Mouse (Mus musculus): ENCODE data around the gene Prkag2.
A peak's percentile ranks its signal among the peaks of the same experiment; 100 is the strongest.
"Not testable (repeated sequence)": the region's sequence is repeated elsewhere in the genome, so short reads cannot be mapped to it uniquely, and the experiment has no call there.

Gene Prkag2

DNA sequence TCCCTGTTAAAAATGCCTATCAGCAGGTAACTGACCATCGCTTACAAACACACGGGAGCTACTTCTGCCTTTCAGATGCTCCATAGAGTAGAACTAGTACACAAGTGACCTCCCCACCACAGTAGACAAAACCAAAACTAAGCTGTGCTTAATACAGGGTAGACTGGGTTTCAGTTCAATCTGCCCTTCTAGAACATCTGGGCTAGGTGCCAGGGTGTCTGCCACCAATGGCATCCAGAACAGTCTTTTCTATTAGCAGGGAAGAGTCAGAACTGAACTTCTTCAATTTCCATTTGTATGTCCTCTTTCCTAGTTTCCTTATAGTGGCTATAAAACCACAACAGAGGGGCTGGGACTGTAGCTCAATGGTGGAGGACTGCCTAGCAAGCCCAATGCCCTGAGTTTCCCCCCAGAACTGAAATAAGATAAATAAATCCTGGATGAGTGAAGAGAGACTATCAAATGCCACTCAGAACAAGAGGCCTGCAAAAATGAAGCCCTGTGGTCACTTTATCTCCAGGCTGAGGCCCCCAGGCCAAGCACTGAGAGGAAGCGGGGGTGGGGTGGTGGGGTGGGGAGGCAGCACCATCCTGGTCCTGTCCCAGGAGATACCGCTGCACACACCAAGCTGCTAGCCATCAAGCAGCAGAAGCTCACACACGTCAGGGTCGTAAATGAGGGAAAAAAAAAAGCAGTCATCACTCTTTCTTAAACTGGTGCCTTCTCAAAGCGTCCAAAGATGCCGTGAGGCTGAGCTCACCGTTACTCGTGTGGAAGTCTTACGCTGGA is 222.4 kb downstream of the Prkag2 start:
- no peak for DNase-seq (ENCODE audit: low read depth in 2 of 2, low spot score in 2 of 2)

DNA sequence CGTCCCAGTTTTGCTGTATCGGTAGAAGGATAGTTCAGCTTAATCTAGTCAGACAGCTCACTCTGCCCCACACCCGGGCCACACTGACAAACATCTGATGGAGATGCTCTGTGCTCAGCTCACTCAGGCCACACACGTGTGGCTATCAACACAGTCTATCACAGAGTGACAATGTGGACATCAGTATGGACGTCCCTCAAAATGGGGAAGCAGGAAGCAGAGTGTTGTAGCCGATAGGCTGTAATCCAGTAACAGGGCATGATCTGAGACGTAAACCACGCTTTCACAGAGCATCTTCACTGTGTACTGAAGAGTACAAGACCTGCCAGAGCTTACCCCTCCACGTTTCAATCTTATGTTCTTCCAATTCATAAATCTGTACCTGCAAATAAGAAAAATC is 223.8 kb downstream of the Prkag2 start:
- DNase-seq (ENCODE audit: low read depth in 2 of 2, low spot score in 2 of 2), result no peak

DNA sequence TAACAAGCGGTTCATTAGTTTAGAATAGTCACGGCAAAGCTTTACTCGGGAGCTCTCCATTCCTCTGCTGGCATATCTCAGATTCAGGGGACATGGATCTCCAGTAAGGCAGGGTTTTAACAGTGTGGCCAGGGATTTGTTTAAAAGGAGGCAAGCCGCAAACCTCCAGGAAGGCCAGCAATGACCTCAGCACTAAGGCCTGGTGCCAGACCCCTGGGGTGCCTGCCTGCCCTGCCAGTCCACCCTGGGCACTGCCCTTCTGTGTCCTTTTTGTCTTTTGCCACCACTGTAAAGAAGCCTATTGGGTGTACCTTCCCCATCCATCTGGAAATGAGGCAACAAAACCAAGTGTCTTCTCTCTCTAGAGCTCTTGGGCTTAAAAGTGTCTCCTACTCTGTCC is 226.3 kb downstream of the Prkag2 start:
- DNase-seq (ENCODE audit: low read depth in 2 of 2, low spot score in 2 of 2), result no peak

DNA sequence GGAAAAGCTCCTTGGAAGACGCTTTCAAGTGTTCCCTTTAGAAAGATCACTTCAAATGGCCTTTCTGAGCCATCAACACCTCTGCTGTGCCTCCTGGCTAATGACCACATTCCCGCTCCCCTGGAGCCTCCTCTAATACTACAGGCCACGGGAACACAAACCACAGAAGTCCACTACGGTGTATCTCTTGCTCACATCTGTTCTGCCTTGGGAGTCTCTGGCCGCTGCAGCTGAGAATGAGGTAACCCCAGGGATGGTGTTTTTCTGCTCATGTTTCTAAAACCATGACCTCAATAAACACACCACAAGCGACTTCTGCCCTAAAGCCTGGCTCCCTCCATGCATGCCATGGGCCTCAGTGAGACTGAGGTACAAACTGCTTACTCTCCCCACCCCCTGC is 227.2 kb downstream of the Prkag2 start:
- no peak for DNase-seq (ENCODE audit: low read depth in 2 of 2, low spot score in 2 of 2)

DNA sequence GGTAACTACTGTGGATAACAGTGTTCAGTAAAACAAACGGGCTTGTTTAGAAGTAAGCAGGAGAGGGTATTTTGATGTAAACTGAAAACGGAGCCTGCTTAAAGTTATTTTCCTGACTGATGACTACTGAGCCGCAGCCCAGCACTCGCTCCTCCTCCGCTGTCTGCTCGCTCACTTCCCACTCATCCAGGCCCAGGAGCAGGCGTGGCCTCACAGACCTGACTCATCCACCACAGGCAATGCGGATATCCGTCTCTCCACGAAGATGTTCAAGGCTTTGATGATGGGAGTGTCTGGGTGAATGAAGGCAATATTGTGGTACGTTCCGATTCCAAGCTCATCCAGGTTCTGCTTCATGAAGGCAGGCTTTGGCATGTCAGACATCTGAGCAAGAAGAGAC is 229.2 kb downstream of the Prkag2 start:
- peak in 1 of 2 experiments; percentile 11 for DNase-seq (ENCODE audit: low read depth in 2 of 2, low spot score in 2 of 2)

DNA sequence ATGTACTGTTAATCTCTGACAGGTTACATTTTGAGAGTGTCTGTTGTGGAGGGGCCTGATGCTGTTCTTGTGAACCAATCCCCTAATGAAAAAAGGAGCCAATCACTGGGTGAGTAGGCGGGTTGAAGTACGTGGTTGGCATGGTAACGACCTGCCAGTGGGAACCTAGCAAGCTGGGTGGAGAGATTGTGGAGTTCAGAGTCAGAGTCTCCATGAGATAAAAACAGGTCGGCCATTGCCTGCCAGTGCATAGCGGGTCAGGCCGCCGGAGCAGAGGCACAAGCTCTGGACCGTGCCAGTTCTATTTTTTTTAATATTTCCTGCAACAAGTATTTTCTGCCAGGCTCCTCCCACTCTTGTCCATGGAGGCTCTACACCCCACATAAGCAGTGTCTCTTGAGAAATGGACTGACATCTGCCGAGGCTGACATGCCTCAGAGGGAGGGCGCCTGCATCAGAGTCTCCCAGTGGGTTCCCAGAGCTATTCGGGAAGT is 230.6 kb downstream of the Prkag2 start:
- no peak for DNase-seq (ENCODE audit: low read depth in 2 of 2, low spot score in 2 of 2)

DNA sequence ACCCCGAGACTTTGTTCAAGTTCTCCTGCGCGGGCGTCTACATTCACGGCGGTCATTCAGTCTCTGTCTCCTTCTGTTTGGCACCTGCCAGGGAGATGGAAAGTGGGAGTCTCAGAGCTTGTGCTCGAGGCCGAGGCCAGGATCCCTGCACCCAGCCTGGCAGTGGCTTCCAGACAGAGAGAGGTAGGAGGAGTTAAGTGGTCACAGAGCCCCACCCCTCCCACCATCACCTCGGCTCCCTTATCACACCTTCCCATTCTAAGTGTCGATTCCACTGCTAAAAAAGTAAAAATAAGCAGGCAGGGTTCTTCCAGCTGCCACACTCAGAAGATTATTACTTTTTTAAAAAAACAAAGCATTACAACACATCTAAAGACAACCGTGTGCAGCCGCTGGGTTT is 236.6 kb downstream of the Prkag2 start:
- DNase-seq (ENCODE audit: low read depth in 2 of 2, low spot score in 2 of 2), result no peak

DNA sequence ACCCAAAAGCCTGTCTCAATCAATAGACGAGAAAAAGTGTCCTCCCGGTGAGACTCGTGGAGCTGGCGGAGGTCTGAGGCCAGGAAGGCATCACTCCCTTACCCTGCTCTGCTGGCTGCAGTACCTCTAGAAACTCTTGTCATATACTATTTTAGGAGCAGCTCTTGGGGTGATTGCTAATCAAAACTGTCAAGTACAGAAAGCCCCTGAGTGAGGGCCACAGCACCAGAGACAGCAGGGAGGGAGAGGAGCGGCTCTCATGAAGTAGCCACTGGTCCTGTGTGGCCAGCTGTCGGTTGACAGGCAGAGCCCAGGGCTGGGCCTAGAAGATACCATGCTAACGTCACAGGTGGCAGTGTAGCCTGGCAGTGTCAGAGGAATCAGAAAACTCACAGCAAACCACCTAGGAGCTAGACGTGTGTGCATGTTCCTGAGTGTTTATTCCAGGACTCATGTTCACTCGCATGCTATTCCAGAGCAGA is 239.0 kb downstream of the Prkag2 start:
- DNase-seq (ENCODE audit: low read depth in 2 of 2, low spot score in 2 of 2), result no peak

DNA sequence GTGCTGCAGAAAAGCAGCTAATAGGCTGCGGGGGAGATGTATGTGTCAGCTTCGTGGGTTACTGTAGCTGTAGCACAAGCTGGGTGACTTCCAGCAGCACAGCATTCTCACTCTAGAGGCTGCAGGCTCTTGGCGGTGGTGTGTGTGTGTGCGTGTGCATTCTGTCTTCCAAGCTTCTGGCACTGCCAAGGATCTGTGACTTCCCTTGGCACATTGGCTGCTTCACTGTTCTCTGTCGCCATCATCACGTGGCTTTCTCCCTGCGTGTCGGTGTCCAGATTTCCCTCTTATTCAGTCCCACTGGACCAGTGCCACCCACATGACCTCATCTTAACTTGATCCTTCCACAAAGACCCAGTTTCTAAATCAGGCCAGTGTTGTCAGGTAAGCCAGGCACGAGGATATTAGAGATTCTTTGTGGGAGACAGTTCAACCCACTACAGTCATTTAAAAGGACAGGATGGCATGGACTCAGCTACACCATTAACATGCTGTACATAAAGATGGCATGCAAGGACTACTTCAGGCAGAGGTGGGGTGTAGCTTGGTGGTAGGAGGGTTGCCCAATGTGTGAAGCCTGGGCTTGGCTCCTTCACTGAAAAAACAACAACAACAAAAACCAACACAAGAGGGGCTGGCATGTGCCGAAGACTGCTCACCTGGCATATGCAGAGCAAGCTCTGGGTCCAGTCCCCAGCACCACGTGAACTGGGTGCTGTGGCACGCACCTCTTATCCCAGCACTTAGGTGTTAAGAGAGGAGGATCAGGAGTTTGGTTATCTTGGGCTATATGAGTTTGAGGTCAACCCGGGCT is 239.6 kb downstream of the Prkag2 start:
- DNase-seq (ENCODE audit: low read depth in 2 of 2, low spot score in 2 of 2), result no peak

DNA sequence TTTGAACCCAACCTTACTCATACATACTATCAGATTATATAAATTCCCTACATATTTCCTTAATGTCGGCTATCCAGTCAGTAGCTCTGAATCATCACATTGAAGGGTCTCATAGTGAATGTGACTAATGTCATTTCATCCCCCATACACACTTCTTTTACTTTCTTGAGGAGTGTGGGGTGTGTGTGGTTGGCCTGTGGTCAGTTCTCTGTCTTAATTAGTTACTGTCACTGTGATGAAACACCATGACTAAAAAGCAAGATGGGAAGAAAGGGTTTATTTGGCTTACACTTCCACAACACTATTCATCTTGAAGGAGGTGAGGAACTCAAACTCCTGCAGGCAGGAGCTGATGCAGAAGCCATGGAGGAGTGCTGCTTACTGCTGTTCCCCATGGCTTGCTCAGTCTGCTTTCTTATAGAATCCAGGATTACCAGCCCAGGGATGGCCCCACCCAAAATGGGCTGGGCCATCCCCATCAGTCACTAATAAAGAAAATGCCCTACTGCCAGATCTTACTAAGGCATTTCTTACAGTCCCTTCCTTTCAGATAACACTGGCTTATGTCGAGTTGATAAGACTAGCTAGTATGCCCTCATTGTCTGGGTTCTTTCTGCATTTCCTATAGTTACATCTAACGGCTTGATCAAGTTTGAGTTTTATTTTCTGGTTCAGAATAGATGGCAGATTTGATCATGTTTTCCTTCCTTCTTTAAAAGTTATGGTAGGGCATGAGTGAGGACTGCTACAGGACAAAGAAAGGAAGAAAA is 240.5 kb downstream of the Prkag2 start:
- DNase-seq (ENCODE audit: low read depth in 2 of 2, low spot score in 2 of 2), result no peak

DNA sequence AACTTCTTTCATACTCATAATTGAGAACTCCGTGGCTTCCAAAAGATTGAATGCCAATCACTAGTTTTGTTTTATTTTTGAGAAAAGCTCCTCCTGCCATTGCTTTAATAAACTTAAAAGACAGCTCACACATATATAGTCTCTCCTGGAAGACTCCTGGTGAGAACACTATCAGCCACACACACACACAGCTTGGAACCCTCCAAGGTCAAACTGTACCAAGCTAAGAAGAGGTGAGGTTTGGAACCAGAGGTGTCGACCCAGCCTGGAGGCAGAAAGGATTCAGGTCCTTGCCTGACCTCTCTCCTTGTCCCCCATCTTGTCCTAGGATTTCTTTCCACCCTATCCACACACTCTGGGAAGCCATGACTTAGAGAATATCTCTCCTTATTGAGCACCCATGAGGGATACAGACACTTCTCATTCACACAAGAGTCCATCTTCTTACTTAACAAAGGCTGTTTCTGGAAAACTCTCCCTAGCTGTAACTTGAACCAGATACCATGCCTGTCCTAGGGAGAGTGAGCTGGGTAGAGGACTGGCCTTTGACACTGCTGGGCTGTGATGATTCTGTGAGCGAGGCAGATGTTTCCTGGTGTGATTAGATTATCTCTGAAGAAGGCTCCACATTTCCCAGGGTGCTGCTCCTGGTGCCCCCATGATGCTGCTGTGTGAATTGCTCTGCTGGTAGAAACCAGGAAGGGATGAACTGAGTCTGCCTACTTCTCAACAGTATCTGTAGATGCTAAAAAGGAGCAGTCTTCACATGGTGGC is 245.4 kb downstream of the Prkag2 start:
- DNase-seq (ENCODE audit: low read depth in 2 of 2, low spot score in 2 of 2), result no peak

DNA sequence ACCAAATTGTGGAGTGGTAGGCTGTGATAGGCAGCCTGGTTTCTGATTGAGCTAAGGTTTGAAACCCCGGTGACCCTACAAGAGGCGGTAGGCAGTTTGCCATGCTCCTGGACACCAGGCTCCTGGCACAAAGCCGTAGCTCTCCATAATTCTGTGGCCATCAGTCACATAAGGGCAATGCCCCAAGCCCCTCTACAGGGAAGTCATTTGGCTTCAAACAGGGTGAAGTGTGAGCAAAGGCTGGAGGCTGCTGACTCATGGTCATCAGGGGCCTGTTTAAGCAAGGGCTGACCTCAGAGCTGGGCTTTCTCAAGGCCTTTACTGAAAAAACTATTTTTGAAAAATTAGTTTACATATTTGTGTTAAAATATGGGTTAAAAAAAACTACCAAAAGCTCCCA is 246.2 kb downstream of the Prkag2 start:
- no peak for DNase-seq (ENCODE audit: low read depth in 2 of 2, low spot score in 2 of 2)

DNA sequence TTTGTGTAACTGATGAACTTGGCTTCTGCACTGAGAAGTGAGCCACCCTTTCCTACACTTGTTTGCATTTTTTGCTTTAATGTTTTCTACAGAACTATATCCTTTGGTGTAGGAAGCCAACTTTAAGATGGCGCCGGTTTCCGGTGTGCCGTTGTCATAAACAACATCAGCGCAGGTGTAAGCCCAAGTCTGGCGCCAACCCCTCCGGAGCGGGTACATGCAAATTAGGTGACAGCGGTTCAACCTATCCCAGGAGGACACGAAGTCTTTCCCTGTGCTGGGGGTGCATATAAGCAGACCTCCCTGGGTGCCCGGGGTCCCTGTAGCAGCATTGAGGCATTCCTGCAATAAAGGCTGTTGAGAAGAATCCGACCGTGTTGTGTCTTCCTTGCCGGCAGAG is 252.2 kb downstream of the Prkag2 start:
- DNase-seq (ENCODE audit: low read depth in 2 of 2, low spot score in 2 of 2), result not testable (repeated sequence)

DNA sequence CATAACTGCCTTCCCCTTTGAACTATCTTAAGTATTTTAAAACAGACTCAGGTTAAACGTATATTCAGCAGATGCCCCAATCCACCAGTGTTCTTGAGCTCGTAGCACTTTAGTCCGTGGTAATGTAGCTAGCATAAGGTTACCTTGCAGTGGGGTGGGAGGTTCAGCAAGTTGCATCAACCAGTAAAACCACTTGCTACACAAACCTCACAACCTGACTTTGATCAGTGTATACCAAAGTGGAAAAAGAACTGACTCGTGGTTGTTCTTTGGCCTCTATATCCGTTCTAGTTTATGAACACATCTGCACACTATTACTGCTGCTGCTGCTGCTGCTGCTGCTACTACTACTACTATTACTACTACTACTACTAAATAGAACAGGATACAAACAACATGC is 256.6 kb downstream of the Prkag2 start:
- no peak for DNase-seq (ENCODE audit: low read depth in 2 of 2, low spot score in 2 of 2)

DNA sequence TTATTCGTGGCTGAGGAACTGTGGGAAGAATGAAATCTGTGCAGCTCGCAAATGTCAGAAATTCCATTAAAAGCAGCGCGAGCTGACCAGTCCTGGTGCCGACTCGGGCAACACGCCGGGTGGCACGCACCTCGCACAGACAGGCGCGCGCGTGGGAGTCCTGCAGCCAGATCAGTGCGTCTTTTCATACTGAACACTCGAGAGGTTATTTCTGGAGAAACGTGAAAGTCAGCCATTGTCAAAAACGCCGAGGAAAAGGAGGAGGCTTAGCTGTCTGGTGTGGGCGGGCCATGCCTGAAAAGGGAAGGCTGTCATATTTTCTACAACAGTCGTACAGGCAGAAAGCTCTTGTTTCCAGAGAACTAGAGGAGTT is 257.4 kb downstream of the Prkag2 start:
- DNase-seq (ENCODE audit: low read depth in 2 of 2, low spot score in 2 of 2), result no peak

DNA sequence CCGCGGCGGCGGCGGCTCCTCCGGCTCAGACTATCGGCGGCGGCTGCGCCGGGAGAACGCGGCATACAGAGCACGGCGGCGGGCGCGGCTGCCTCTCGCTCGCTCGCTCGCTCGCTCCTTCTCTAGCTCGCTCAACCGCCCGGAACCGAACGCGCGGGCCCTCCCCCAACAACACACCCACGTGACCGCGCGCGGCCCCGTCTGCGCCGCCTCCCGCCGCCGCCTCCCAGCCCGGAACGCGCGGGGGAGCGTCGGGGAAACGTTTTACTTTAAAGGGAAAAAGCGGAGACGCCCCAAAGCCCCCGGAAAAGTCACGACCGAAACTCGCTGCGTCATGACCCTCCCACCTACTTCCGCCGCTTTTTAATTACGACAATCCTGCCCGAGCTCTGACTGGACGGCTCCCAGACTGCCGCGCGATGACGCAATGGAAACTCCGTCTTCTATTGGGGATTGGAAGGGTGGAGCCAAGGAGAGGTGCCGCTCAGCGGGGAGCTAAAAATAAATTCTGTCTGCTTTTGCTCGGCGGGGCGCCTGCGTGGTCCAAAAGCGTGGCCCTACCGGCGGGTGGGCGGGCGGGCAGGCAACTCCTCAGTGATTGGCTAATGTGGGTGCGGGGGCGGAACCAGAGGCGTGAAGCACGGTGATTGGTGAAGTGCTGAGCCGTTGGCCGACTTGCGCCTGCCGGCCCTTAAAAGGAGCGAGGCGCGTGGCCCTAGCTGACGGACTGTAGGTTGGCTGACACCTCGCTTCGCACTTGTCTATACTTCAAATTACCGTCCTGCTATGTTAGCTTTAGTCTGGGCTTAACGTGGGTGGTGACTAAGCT is 258.0 kb downstream of the Prkag2 start, which contains the start of gene Rheb:
Gene Rheb, minus strand, starts transcription at position 351 of the 829 bp plus-strand sequence.
- DNase-seq (ENCODE audit: low read depth in 2 of 2, low spot score in 2 of 2), result peak; percentile 98 to 99

DNA sequence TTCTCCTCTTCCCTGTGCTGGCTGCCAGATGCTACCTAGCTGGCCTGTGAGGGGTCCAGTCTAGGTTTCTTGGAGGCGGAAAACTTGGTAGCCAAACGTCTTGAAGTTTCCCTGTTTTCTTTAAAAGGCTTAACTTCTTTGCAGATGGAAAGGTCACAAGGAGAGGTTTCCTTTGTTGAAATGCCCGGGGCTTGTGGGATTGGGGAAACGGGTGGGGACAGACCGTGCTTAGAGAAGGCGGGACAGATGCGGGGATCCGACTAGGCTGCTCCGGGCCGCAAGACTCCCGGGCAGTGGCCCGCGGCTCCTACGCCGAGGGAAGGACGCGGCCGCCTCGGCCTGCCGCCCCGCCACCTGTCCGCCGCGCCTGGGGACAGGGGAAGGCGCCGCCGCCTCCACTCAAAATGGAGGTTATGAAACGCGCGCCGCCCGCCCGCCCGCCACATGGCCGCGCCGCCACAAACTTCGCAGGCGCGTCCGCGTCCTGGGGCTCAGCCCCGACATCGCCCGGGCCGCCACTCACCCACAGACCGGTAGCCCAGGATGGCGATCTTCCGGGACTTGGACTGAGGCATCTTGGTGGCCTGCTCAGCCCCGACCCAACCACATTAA is 258.7 kb downstream of the Prkag2 start:
- DNase-seq (ENCODE audit: low read depth in 2 of 2, low spot score in 2 of 2), result no peak

DNA sequence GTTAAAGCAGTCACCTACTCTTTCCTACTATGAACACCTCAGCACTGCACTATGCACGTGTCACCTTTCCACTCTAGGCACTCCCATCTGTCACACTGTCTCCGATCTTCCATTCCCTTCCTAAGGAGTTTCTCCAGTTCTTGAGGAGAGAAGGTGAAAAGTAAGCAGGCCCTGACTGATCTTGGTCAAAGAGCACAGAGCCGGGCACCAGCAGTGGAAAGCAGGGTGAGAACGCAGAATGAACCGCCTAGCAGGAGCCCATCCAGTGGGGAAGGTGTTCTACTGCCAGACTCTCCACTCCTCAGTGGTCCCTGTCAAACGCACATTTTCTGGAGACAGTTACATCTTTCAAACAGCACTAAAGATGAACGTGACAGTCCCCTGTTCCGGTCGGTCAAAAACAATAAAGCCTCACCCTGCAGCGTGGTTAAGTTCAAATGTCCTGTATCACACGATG is 259.4 kb downstream of the Prkag2 start:
- no peak for DNase-seq (ENCODE audit: low read depth in 2 of 2, low spot score in 2 of 2)

DNA sequence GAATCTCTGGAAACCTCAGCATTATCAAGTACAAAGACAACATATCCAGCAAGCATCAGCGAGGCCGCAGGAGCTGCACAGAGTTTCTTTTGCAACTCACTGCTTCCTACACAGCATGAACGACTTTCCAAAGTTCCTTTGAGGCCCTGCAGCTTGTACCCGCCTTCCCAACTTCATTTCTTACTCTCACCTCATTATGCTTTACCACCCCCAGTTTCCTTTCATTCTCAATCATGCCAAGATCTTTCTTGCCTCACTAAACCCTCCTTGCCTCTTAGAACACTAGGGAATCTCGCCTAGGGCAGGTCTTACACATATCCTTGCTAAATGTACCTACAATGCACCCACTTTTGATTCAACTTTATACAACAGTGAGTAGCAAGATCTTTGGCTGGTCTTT is 266.0 kb downstream of the Prkag2 start:
- DNase-seq (ENCODE audit: low read depth in 2 of 2, low spot score in 2 of 2), result no peak

Measured in CD8-positive naive resting alpha-beta T cell, adult 2 months (primary cell).